Mouse (Mus musculus) E14TG2a.4 (cell line): ENCODE measurements around the gene Drc7.

Source experiments
- CTCF ChIP-seq: conservative IDR thresholded peaks from 2 replicates; pipeline ENCODE4 v1.5.1; 2014; ENCODE audit warnings: low read length
- POU5F1 ChIP-seq: IDR thresholded peaks from 2 replicates; pipeline ENCODE4 v1.6.1; 2014; ENCODE audit warnings: low read length, borderline replicate concordance

DNA sequence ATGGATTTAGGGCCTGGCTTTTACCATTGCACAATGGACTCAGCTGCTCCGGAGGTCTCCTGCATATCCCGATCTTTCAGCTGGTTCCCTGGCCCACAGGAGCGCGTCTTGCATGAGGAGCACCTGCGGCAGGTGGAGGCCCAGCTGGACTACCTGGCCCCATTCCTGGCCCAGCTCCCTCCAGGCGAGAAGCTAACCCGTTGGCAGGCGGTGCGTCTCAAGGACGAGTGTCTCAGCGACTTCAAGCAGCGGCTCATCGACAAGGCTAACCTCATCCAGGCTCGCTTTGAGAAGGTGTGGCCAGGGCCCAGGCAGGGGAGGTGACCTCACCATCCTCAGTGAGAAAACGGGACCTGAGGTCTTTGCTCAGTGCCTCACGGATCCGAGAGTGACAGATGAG is 21.2 kb downstream of the Drc7 start:
- no peak for TF ChIP-seq CTCF
- no peak for TF ChIP-seq POU5F1
